Mouse (Mus musculus): ENCODE data around the gene Nploc4.

Gene Nploc4

DNA sequence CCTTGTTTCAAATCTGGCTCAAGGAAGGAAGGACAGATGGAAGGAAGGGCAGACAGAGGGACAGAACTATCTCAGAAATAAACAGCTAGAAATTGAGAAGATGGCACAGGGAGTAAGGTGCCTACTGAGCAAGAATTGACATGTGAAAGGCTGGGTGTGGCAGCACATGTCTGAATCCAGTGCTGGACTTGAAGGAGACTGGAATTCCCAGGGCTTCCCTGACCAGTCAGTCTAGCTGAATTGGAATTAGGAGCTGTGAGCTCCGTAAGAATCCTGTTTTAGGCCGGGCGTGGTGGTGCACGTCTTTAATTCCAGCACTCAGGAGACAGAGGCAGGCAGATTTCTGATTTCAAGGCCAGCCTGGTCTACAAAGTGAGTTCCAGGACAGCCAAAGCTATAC lies 95.8 kb downstream of the Nploc4 start:
- DNase-seq (ENCODE audit: low spot score), result no peak

DNA sequence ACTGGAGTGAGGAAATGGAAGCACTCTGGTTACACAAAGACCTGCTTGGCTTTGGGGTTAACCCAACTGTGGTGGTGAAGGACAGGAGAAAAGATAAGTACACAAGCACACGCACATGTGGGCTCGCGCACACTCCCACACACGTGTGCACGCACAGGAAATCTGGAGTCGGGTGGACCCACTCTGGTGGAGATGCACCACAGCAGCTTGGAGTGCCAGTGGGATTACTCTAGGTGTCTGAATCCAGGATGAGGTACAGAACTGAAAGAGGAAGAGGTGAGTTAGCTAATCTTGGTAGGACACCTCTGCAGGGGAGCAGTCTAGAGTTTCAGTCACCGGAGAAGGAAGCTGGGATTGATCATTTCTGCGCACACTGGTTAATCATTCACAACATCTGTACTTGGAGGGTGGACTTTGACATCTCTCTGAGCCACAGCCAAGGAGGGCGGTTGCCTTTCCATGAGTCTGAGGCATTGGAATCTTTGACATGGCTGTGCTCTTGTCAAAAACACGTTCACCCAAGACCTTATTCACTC lies 97.5 kb downstream of the Nploc4 start:
- DNase-seq (ENCODE audit: low spot score), result no peak

- no peak for DNase-seq (ENCODE audit: low spot score)
Measured at GRCm38 (mm10) chr11:120338786-120339185, 98.7 kb downstream of the Nploc4 start.

DNA sequence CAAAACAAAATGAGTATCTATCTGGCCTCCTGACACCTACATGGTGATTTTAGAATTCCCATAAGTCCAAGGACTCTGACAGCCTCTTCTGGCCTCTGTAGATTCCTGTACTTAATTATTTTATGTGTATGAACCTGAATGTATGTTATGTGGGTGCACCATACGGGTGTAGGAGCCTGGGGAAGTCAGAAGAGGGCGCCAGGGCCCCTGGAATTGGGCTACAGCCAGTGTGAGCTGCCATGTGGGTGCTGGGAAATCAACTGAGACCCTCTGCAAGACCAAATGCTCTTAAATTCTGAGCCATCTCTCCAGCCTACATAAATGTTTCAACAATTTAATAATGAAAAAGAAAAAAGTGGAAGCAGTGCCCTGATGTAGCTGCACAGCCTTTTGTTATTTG lies 100.1 kb downstream of the Nploc4 start:
- no peak for DNase-seq (ENCODE audit: low spot score)

- no peak for DNase-seq (ENCODE audit: low spot score)
Measured at GRCm38 (mm10) chr11:120335431-120336021, 102.0 kb downstream of the Nploc4 start.
